Mouse (Mus musculus): ENCODE results near the gene Ago3. TPM values are rescaled to one million over a fixed set of nuclear protein-coding genes. Genes with fewer than 3 reads are reported as not detected.

The Ago3 gene
- polyA plus RNA-seq (2014; fragmentation: Nextera tagmentation; extraction: Ambion mirVana) = 13.7 and 15.6 TPM in 2 replicates

DNA sequence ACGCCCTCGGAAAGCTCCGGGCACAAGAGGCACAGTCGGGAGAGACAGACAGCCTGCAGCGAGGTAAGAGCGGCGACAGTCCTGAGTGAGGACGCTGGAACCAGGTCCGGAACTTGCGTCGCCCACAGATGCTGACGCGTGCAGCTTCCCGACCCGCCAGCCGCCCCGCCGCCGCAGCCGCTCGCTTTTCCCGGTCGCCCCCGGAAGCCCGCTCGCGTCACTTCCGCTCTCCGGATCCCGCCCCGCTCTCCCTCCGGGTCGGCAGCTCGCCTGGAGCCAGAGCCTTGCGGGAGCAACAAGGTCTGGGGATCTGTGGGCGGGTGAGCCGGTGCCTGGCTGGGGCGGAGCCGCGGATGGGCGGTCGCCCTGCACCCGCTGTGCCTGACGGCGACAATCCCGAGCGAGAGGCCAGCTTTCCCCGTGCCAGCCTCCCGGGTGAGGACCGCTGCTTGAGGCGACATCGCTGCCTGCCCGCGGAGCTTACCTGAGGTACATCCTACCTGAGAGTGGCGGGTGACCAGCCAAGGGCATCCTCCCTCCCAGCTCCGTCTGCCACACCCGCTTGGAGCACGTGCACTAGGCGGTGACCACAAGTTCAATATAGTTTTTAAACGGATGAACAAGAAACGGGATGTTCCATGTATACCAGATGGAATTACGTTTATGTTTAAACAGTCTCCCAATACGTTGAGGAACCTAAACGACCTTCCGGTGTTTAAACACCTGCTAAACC lies at the start of gene Ago3:
TSS of gene Ago3 (minus strand) at position 210 of the 733 bp plus-strand sequence.
- H3K4me1 ChIP-seq (ENCODE audit: control insufficient read depth, insufficient read depth, low read length) = 0 out of 2 replicates have a peak, but pooled peaks cover 6% of the 10 kb centered on the region
- ATAC-seq (ENCODE audit: low FRiP score, low TSS enrichment) = peak; percentile 96
- H3K27me3 ChIP-seq (ENCODE audit: control insufficient read depth, insufficient read depth, low read length) = no peaks in the 10 kb centered on the region
- under 1% methylated on average over 64 of the region's 65 CpGs for WGBS
- H3K4me2 ChIP-seq (replicated peaks; ENCODE audit: low read depth, low read length) = peak within 1 kb of the TSS; percentile 68
- no peaks in the 10 kb centered on the region for H3K9me3 ChIP-seq (ENCODE audit: control insufficient read depth, low read length)
- no peaks in the 10 kb centered on the region for H3K36me3 ChIP-seq (ENCODE audit: control insufficient read depth, insufficient read depth, low read length)
- H3K27ac ChIP-seq (ENCODE audit: low read depth, low read length) = peak within 1 kb of the TSS; percentile 47; the same call in 1 of the 2 replicates
- peak within 1 kb of the TSS; percentile 70 for H3K9ac ChIP-seq (ENCODE audit: low read depth, low read length)
- peak within 1 kb of the TSS; percentile 74 for H3K4me3 ChIP-seq (ENCODE audit: low read length)

DNA sequence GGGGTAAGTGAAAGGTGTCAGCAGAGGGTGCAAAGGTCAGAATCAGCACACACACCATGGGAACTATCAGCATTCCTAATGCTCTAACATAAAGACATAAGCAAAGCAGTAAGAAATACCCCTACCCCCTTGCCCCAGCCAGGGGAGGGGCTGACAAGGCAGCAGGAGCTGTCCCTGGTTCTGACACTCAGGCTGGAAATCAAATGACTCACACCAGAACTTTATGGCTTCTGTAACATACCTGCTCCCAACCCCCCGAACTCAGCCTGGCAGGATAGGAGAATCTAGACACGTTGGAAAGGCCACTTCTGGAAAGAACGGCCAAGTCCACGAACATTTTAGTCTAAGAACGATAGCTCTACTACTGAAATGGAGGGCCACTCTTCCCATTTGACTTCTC lies 43.7 kb upstream of the Ago3 start:
- Histone ChIP-seq H3K4me1 (ENCODE audit: control insufficient read depth, insufficient read depth, low read length) (no peaks in the 10 kb centered on the region), H3K9me3 (ENCODE audit: control insufficient read depth, low read length) (no peaks in the 10 kb centered on the region), H3K4me3 (ENCODE audit: low read length) (no peak overlapping the region), H3K27ac (ENCODE audit: low read depth, low read length) (no peak overlapping the region), H3K4me2 (replicated peaks; ENCODE audit: low read depth, low read length) (no peak overlapping the region), H3K9ac (ENCODE audit: low read depth, low read length) (no peak overlapping the region), H3K36me3 (ENCODE audit: control insufficient read depth, insufficient read depth, low read length) (no peaks in the 10 kb centered on the region), H3K27me3 (ENCODE audit: control insufficient read depth, insufficient read depth, low read length) (no peaks in the 10 kb centered on the region)
- WGBS = 35% methylated on average over 5 of the region's 5 CpGs
- ATAC-seq (ENCODE audit: low FRiP score, low TSS enrichment) = no peak

DNA sequence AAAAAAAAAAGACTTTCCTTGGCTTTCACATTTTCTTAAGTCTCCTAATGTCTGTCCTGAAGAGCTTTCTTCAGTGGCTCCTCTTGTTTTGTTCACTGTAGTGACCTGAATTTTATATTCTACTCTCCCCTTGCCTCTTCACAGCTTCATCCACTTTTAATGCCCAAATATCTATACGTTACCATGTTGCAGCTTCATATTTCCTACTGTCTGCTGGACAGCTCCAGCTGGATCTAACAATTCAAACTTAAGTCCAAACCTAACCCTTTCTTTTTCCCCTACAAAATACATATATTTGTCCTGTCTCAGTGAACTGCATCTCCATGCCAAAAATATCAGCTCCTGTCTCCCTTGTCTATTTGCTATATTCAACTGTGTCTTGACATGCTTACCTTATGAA lies 40.0 kb upstream of the Ago3 start:
- H3K9me3 ChIP-seq (ENCODE audit: control insufficient read depth, low read length) = no peaks in the 10 kb centered on the region
- no peaks in the 10 kb centered on the region for H3K36me3 ChIP-seq (ENCODE audit: control insufficient read depth, insufficient read depth, low read length)
- no peak overlapping the region for H3K9ac ChIP-seq (ENCODE audit: low read depth, low read length)
- H3K27me3 ChIP-seq (ENCODE audit: control insufficient read depth, insufficient read depth, low read length) = no peaks in the 10 kb centered on the region
- H3K27ac ChIP-seq (ENCODE audit: low read depth, low read length) = no peak overlapping the region
- no peak overlapping the region for H3K4me3 ChIP-seq (ENCODE audit: low read length)
- H3K4me2 ChIP-seq (replicated peaks; ENCODE audit: low read depth, low read length) = no peak overlapping the region
- ATAC-seq (ENCODE audit: low FRiP score, low TSS enrichment) = no peak
- H3K4me1 ChIP-seq (ENCODE audit: control insufficient read depth, insufficient read depth, low read length) = peaks cover 27% of the 10 kb centered on the region
- WGBS = 66% methylated on average over 1 of the region's 1 CpGs

DNA sequence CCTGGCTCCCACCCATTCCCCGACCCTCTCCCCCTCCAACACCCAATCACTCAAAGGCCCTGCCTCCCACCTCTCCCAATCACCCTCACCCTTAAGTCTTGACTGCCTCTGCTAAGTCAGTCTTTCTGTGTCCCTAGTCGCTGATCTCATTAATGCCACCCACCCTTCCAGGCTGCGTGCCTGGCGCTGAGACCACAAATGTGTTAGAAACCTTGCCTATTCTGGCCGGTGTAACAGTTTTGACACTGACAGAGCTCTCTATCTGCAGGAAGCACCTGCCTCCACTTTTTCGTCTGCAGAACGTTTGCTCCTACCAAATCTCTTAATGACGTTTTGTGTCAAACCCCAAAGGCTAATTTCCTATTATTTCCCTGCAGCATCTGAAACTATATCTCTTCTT lies 39.6 kb upstream of the Ago3 start:
- Histone ChIP-seq H3K4me3 (ENCODE audit: low read length) (peak overlapping the region; percentile 96), H3K9me3 (ENCODE audit: control insufficient read depth, low read length) (no peaks in the 10 kb centered on the region), H3K27ac (ENCODE audit: low read depth, low read length) (no peak overlapping the region), H3K9ac (ENCODE audit: low read depth, low read length) (peak overlapping the region; percentile 87), H3K4me1 (ENCODE audit: control insufficient read depth, insufficient read depth, low read length) (peaks cover 31% of the 10 kb centered on the region), H3K36me3 (ENCODE audit: control insufficient read depth, insufficient read depth, low read length) (no peaks in the 10 kb centered on the region), H3K4me2 (replicated peaks; ENCODE audit: low read depth, low read length) (peak overlapping the region; percentile 73), H3K27me3 (ENCODE audit: control insufficient read depth, insufficient read depth, low read length) (no peaks in the 10 kb centered on the region)
- 9% methylated on average over 8 of the region's 8 CpGs for WGBS
- ATAC-seq (ENCODE audit: low FRiP score, low TSS enrichment) = no peak

DNA sequence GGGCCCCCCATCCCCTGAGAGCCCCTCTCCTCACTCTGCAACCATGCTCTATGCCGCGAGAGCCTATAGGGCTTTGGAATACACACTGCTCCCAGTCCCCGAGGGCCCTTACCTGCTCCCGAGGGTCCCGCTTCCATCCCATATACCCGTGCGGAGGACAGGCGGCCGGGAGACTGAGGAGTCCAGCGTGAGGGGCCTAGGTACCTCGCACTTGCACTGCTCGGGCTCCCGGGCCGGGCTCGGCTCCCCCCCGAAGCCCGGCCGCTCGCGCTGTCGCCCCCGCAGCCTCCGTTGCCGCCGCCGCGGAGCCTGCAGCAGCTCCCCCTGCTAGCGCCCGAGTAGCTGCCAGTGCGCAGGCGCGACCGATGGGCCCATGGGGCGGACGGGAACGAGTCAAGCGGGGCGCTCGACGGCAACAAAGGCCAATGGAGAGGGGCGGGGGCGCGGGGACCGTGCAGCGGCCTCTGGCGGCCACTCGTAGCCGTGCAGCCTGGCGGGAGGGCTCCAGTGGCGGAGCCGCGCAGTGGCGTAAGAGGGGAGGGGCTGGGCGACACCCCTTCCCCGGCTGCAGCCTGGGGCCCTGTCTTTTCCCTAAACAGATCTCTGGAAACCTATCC lies 39.0 kb upstream of the Ago3 start, which contains the start of gene Ago1:
TSS of gene Ago1 (minus strand) at position 299 of the 617 bp plus-strand sequence.
- Histone ChIP-seq H3K4me2 (replicated peaks; ENCODE audit: low read depth, low read length) (peak within 1 kb of the TSS; percentile 73), H3K4me1 (ENCODE audit: control insufficient read depth, insufficient read depth, low read length) (peaks cover 31% of the 10 kb centered on the region), H3K9ac (ENCODE audit: low read depth, low read length) (peak within 1 kb of the TSS; percentile 87), H3K27me3 (ENCODE audit: control insufficient read depth, insufficient read depth, low read length) (no peaks in the 10 kb centered on the region), H3K27ac (ENCODE audit: low read depth, low read length) (peak within 1 kb of the TSS; percentile 88), H3K36me3 (ENCODE audit: control insufficient read depth, insufficient read depth, low read length) (no peaks in the 10 kb centered on the region; the same call in 1 of the 2 replicates), H3K4me3 (ENCODE audit: low read length) (peak within 1 kb of the TSS; percentile 96), H3K9me3 (ENCODE audit: control insufficient read depth, low read length) (no peaks in the 10 kb centered on the region)
- ATAC-seq (ENCODE audit: low FRiP score, low TSS enrichment) = peak; percentile 91
- WGBS = under 1% methylated on average over 48 of the region's 55 CpGs

DNA sequence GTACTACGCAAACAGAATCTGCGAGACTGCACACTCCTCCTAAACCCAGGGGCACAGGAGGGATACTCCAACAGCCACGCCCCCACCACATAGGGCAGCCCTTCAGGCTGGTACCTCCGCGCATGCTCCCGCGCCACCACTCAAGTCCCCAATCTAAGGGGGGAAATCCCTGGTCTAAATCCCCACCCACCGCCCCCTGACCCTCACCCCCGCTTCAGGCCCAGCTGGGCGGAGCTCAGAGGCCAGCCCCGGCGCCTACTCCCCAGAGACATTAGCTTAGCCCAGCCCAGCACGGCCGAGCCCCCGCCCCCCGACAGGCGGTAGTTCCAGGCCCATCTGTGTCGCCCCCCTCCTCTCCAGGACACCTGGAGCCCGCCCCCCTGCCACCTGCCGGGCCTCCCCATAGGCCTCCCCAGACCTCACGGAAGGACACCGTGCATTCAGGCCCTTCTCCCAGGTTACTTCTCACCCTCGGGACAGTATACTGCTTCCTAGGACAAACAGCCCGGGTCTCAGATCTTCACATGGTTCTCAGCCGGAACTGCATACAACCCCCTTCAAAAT lies 38.4 kb upstream of the Ago3 start:
- Histone ChIP-seq H3K9me3 (ENCODE audit: control insufficient read depth, low read length) (no peaks in the 10 kb centered on the region), H3K27me3 (ENCODE audit: control insufficient read depth, insufficient read depth, low read length) (no peaks in the 10 kb centered on the region), H3K27ac (ENCODE audit: low read depth, low read length) (peak overlapping the region; percentile 88), H3K36me3 (ENCODE audit: control insufficient read depth, insufficient read depth, low read length) (no peaks in the 10 kb centered on the region; the same call in 1 of the 2 replicates), H3K4me3 (ENCODE audit: low read length) (peak overlapping the region; percentile 96), H3K9ac (ENCODE audit: low read depth, low read length) (peak overlapping the region; percentile 87), H3K4me2 (replicated peaks; ENCODE audit: low read depth, low read length) (peak overlapping the region; percentile 73), H3K4me1 (ENCODE audit: control insufficient read depth, insufficient read depth, low read length) (peaks cover 31% of the 10 kb centered on the region)
- ATAC-seq (ENCODE audit: low FRiP score, low TSS enrichment) = peak; percentile 79
- 1% methylated on average over 23 of the region's 25 CpGs for WGBS

DNA sequence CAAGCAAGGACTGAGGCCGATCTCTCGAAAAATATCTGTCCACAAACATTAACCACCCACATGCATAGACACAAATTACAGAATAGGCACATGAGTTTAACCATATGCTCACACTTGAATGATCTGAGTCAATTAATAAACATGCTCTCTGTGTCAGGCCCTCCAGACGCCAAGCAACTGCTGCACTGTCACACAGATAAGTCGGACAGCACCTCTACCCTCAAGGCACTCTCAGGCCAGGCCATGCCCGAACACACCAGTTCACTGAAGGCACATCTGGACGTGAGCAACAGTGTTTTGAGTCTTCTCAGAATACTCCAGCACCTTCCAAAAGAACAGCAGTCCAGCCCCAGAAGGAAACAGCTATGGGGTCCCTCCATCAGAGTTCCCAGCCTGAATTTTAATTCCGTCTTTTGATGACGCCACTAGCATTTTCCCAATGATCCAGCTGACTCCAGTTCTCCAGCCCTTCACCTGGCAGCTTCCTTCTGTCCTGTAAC lies 36.9 kb upstream of the Ago3 start:
- Histone ChIP-seq H3K4me2 (replicated peaks; ENCODE audit: low read depth, low read length) (peak overlapping the region; percentile 24), H3K27me3 (ENCODE audit: control insufficient read depth, insufficient read depth, low read length) (no peaks in the 10 kb centered on the region), H3K9ac (ENCODE audit: low read depth, low read length) (no peak overlapping the region), H3K36me3 (ENCODE audit: control insufficient read depth, insufficient read depth, low read length) (no peaks in the 10 kb centered on the region; the same call in 1 of the 2 replicates), H3K4me3 (ENCODE audit: low read length) (0 out of 2 replicates have a peak overlapping the region, but pooled peaks have one; percentile 3), H3K27ac (ENCODE audit: low read depth, low read length) (peak overlapping the region; percentile 42; the same call in 1 of the 2 replicates), H3K4me1 (ENCODE audit: control insufficient read depth, insufficient read depth, low read length) (peaks cover 31% of the 10 kb centered on the region), H3K9me3 (ENCODE audit: control insufficient read depth, low read length) (no peaks in the 10 kb centered on the region)
- 34% methylated on average over 8 of the region's 8 CpGs for WGBS
- ATAC-seq (ENCODE audit: low FRiP score, low TSS enrichment) = no peak

DNA sequence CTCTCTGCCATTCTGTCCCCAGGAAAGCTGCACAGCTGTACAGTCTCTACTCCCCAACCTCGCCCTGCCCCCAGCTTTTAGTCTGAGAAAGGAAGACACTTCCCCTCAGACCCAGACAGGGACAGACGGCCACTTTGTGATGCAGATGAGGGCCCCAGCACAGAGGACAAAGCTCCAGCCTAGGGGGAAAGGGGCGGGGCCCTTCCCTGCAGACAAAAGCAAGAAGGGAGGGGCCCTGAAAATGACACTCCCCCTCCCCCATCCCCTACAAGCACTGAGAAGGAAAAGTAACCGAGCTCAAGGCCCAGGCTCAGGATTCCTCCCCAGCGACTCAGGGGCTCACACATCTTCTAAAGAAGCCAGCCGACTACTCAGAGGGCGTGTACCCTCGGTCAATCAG lies 36.5 kb upstream of the Ago3 start:
- 0 out of 2 replicates have a peak overlapping the region, but pooled peaks have one; percentile 3 for H3K4me3 ChIP-seq (ENCODE audit: low read length)
- no peak overlapping the region for H3K9ac ChIP-seq (ENCODE audit: low read depth, low read length)
- peak; percentile 9; the same call in 1 of the 2 replicates for ATAC-seq (ENCODE audit: low FRiP score, low TSS enrichment)
- 9% methylated on average over 8 of the region's 8 CpGs for WGBS
- H3K9me3 ChIP-seq (ENCODE audit: control insufficient read depth, low read length) = no peaks in the 10 kb centered on the region
- no peaks in the 10 kb centered on the region; the same call in 1 of the 2 replicates for H3K36me3 ChIP-seq (ENCODE audit: control insufficient read depth, insufficient read depth, low read length)
- H3K4me1 ChIP-seq (ENCODE audit: control insufficient read depth, insufficient read depth, low read length) = peaks cover 31% of the 10 kb centered on the region
- peak overlapping the region; percentile 55 for H3K27ac ChIP-seq (ENCODE audit: low read depth, low read length)
- no peaks in the 10 kb centered on the region for H3K27me3 ChIP-seq (ENCODE audit: control insufficient read depth, insufficient read depth, low read length)
- H3K4me2 ChIP-seq (replicated peaks; ENCODE audit: low read depth, low read length) = peak overlapping the region; percentile 24
